Mouse (Mus musculus) testis, adult 2 months (tissue): ENCODE data around the gene Rufy2.

Source experiments
- CTCF ChIP-seq: fragments of 200-500 bp; IDR thresholded peaks from 2 replicates; pipeline ENCODE4 v1.5.1; 2012; ENCODE audit warnings: low read depth, mild to moderate bottlenecking, inconsistent platforms, low read length, moderate library complexity; ENCODE audit not compliant: control insufficient read depth, insufficient read depth, insufficient replicate concordance
- POLR2A ChIP-seq: fragments of 200-500 bp; IDR thresholded peaks from 2 replicates; pipeline ENCODE4 v1.6.1; 2012; ENCODE audit warnings: low read depth, mild to moderate bottlenecking, inconsistent platforms, low read length, moderate library complexity; ENCODE audit not compliant: control insufficient read depth

DNA sequence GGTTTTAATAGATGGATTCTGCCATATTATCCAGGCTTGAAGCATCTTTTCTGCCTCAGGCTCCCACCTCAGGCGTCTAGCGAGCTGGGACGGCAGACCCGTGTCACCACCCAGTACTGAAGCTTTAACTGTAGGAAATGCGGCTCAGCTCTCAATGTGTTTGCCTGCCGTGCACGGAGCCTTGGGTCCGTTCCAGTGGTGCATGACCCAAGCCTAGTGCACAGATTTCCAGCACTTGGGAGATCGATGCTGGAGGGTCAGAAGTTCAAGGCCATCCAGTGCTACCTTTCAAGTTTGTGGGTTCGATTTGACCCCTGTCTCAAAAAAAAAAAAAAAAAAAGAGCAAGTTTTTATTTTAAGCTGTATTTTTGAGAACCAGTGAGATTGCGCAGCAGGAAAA is 14.2 kb upstream of the Rufy2 start:
- TF ChIP-seq POLR2A (no peak), CTCF (no peak)
